Mouse (Mus musculus): ENCODE data around the gene Gipc1. TPM values are rescaled to one million over a fixed set of nuclear protein-coding genes. Genes with fewer than 3 reads are reported as not detected.

Gene Gipc1
- polyA plus RNA-seq, 1 experiment: 17.3 TPM

DNA sequence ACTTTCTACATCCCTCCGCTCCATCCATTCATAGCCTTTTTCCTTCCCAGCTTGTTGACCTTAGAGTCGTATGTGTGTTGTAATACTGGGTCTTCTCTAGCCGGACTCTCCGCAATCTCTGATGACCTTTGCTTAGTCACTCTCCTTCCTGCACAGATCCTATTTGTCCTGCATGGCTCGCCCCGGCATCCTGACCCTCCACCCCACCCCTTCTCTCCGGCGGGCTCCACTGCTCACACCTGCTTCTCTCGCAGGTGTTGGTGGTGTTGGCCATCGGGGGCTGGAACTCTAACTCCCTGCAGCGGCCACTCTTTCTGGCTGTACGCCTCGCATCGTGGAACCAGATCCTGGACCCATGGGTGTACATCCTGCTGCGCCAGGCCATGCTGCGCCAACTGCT is 16.5 kb downstream of the Gipc1 start:
- Histone ChIP-seq H3K4me1 (ENCODE audit: control insufficient read depth, insufficient read depth, low read length) (no peaks in the 10 kb centered on the region), H3K4me3 (replicated peaks; ENCODE audit: control insufficient read depth, low read depth, low read length) (no peak overlapping the region), H3K27ac (ENCODE audit: control insufficient read depth, insufficient read depth, low read depth, low read length, poor library complexity) (no peak overlapping the region)
- WGBS: 82% methylated on average over 16 of the region's 16 CpGs
- TF ChIP-seq POLR2A (IDR thresholded peaks at IDR 0.05; ENCODE audit: borderline replicate concordance, control insufficient read depth, low read depth, low read length): no peak
- TF ChIP-seq CTCF (IDR thresholded peaks at IDR 0.05; ENCODE audit: control insufficient read depth, insufficient read depth, low read length): no peak

DNA sequence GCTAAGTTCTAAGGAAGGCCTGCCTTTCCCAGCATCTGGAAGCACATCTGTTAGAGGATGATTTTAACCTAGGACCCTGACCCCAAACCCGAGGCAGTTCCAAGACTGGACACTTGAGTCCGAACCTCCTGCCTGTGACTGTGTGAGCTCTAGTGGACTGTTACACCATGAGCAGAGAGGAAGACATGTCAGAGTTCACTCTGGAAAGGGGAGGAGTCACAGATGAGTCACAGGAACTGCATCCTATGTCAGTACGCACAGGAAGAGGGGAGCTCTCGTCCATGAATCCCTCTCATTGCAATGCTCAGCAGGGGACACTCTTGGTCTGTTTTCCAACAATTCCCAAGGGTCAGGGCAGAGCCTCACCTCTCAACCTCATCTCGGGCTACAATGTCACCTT is 20.5 kb downstream of the Gipc1 start:
- 80% methylated on average over 5 of the region's 5 CpGs for WGBS
- Histone ChIP-seq H3K27ac (ENCODE audit: control insufficient read depth, insufficient read depth, low read depth, low read length, poor library complexity) (no peak overlapping the region), H3K4me3 (replicated peaks; ENCODE audit: control insufficient read depth, low read depth, low read length) (no peak overlapping the region), H3K4me1 (ENCODE audit: control insufficient read depth, insufficient read depth, low read length) (no peaks in the 10 kb centered on the region)
- no peak for TF ChIP-seq CTCF (IDR thresholded peaks at IDR 0.05; ENCODE audit: control insufficient read depth, insufficient read depth, low read length)
- no peak for TF ChIP-seq POLR2A (IDR thresholded peaks at IDR 0.05; ENCODE audit: borderline replicate concordance, control insufficient read depth, low read depth, low read length)

DNA sequence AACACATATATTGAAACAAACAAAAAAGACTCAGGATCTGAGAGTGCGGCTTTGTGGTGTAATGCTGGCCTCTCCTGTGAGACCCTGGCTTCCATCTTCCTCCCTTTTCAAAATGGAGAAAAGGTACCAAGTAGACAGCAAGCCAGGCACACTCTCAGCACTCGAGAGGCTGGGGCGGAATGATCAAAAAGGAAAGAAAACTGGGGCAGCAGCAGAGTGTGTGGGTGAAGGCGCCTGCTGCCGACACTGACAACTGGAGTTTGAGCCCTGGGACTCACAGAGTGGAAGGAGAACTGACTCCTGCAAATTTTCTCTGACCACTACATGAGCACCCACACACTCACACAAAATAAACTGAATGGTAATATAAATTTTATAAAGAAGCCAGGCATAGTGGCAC is 22.0 kb downstream of the Gipc1 start:
- no peaks in the 10 kb centered on the region for H3K4me1 ChIP-seq (ENCODE audit: control insufficient read depth, insufficient read depth, low read length)
- TF ChIP-seq POLR2A (IDR thresholded peaks at IDR 0.05; ENCODE audit: borderline replicate concordance, control insufficient read depth, low read depth, low read length) (no peak), CTCF (IDR thresholded peaks at IDR 0.05; ENCODE audit: control insufficient read depth, insufficient read depth, low read length) (no peak)
- H3K4me3 ChIP-seq (replicated peaks; ENCODE audit: control insufficient read depth, low read depth, low read length): no peak overlapping the region
- 91% methylated on average over 5 of the region's 5 CpGs for WGBS
- H3K27ac ChIP-seq (ENCODE audit: control insufficient read depth, insufficient read depth, low read depth, low read length, poor library complexity): no peak overlapping the region

- Histone ChIP-seq H3K4me3 (replicated peaks; ENCODE audit: control insufficient read depth, low read depth, low read length) (no peak overlapping the region), H3K4me1 (ENCODE audit: control insufficient read depth, insufficient read depth, low read length) (no peaks in the 10 kb centered on the region), H3K27ac (ENCODE audit: control insufficient read depth, insufficient read depth, low read depth, low read length, poor library complexity) (no peak overlapping the region)
- TF ChIP-seq CTCF (IDR thresholded peaks at IDR 0.05; ENCODE audit: control insufficient read depth, insufficient read depth, low read length) (no peak), POLR2A (IDR thresholded peaks at IDR 0.05; ENCODE audit: borderline replicate concordance, control insufficient read depth, low read depth, low read length) (no peak)
- WGBS: 88% methylated on average over 12 of the region's 12 CpGs
Observed at GRCm38 (mm10) chr8:83679866-83680265, 27.4 kb downstream of the Gipc1 start.

DNA sequence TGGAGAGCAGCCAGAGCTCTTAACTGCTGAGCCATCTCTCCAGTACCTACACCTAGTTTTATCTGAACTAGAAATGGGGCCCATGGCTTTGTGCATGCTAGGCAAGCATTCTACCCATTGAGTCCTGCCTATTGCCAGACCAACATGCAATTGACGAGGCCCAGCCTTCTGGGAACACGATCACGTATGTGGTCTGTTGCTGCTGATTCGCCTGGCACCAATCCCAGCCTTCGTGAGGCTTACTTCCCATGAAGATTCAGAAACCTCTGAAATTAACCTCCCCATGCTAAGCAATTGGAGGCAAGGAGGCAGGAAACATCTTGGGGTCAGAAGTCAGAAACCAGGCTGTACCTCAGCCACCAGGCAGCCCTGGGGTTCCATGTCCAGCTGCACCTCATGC is 28.1 kb downstream of the Gipc1 start:
- Histone ChIP-seq H3K27ac (ENCODE audit: control insufficient read depth, insufficient read depth, low read depth, low read length, poor library complexity) (no peak overlapping the region), H3K4me3 (replicated peaks; ENCODE audit: control insufficient read depth, low read depth, low read length) (no peak overlapping the region), H3K4me1 (ENCODE audit: control insufficient read depth, insufficient read depth, low read length) (no peaks in the 10 kb centered on the region)
- no peak for TF ChIP-seq CTCF (IDR thresholded peaks at IDR 0.05; ENCODE audit: control insufficient read depth, insufficient read depth, low read length)
- no peak for TF ChIP-seq POLR2A (IDR thresholded peaks at IDR 0.05; ENCODE audit: borderline replicate concordance, control insufficient read depth, low read depth, low read length)
- WGBS: 60% methylated on average over 5 of the region's 5 CpGs

GRCm38 (mm10) chr8:83681099-83681498 is 28.6 kb downstream of the Gipc1 start:
- Histone ChIP-seq H3K4me1 (ENCODE audit: control insufficient read depth, insufficient read depth, low read length) (no peaks in the 10 kb centered on the region), H3K27ac (ENCODE audit: control insufficient read depth, insufficient read depth, low read depth, low read length, poor library complexity) (no peak overlapping the region), H3K4me3 (replicated peaks; ENCODE audit: control insufficient read depth, low read depth, low read length) (no peak overlapping the region)
- 51% methylated on average over 6 of the region's 6 CpGs for WGBS
- TF ChIP-seq POLR2A (IDR thresholded peaks at IDR 0.05; ENCODE audit: borderline replicate concordance, control insufficient read depth, low read depth, low read length) (no peak), CTCF (IDR thresholded peaks at IDR 0.05; ENCODE audit: control insufficient read depth, insufficient read depth, low read length) (no peak)

DNA sequence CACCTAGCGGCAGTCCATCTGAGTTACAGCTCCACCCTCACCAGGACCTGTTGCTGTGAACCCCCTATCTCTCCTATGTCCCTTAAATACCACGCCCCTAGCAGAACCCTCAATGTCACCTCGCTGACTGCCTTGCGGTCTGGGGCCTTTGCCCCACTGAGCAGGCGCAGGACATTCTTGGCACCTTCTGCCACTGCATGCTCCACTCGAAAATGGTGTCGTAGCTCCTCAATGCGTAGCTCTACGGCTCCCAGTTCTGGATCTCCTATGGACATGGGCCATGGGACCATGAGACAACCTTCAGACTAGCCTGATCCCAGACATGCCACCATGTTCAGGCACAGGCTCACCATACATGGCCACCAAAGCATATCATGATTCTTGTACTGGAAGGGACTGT is 32.0 kb downstream of the Gipc1 start:
- WGBS: 93% methylated on average over 9 of the region's 9 CpGs
- no peak for TF ChIP-seq CTCF (IDR thresholded peaks at IDR 0.05; ENCODE audit: control insufficient read depth, insufficient read depth, low read length)
- Histone ChIP-seq H3K4me1 (ENCODE audit: control insufficient read depth, insufficient read depth, low read length) (no peaks in the 10 kb centered on the region), H3K27ac (ENCODE audit: control insufficient read depth, insufficient read depth, low read depth, low read length, poor library complexity) (no peak overlapping the region), H3K4me3 (replicated peaks; ENCODE audit: control insufficient read depth, low read depth, low read length) (no peak overlapping the region)

DNA sequence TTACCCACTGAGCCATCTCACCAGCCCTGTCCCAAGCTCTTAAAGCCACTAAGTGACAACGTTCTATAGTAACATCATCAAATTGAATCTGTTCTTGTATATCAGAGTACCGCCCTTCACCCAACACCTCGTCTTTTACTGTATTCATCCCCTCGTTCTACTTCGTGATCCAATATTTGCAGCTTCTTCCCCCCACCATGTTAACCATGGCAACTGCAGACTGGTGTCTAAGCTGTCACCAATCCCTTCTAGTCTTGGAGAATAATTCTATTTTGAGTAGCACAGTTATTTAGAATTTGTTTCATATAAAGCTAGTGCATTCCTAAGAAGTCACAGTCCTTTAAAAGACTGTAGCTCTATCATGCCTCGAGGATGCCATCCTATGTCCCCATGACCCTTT is 36.8 kb downstream of the Gipc1 start:
- Histone ChIP-seq H3K4me1 (ENCODE audit: control insufficient read depth, insufficient read depth, low read length) (peaks cover 2% of the 10 kb centered on the region; the same call in 1 of the 2 replicates), H3K4me3 (replicated peaks; ENCODE audit: control insufficient read depth, low read depth, low read length) (no peak overlapping the region), H3K27ac (ENCODE audit: control insufficient read depth, insufficient read depth, low read depth, low read length, poor library complexity) (no peak overlapping the region)
- 87% methylated on average over 6 of the region's 6 CpGs for WGBS
- TF ChIP-seq CTCF (IDR thresholded peaks at IDR 0.05; ENCODE audit: control insufficient read depth, insufficient read depth, low read length) (no peak), POLR2A (IDR thresholded peaks at IDR 0.05; ENCODE audit: borderline replicate concordance, control insufficient read depth, low read depth, low read length) (no peak)

DNA sequence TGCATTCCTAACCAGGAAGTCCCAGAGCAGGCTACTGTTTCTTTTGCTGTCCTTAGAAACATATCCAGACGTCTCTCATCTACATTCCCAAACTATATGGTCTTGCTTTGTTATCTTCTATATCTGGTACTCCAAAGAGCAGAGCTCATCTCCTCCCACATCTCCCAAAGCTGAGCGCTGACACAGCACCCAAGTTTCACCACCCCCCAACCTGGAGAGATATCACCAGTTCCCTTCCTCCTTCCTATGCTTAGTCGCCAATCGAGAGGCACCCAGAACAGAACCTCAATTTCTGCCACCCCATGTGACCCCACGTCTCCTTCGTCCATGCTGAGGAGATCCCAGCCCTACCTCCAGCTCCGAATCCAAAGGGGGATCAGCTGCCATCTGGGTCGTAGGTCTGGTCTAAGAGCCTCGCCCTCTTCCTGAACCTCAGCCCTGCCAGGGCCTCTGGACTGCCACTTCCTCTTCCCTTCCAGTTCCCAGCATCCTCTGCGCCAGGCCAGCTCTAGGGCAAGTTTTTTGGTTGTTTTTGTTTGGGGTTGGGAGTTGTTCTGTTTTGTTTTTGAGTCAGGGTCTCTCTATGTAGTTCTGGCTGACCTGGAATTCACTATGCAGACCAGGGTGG is 41.2 kb downstream of the Gipc1 start:
- 11% methylated on average over 10 of the region's 10 CpGs for whole genome bisulfite sequencing
- peaks cover 16% of the 10 kb centered on the region for H3K4me1 ChIP-seq (ENCODE audit: control insufficient read depth, insufficient read depth, low read length)
- H3K4me3 ChIP-seq (replicated peaks; ENCODE audit: control insufficient read depth, low read depth, low read length): peak overlapping the region; percentile 69
- peak overlapping the region; percentile 73; the same call in 1 of the 2 replicates for H3K27ac ChIP-seq (ENCODE audit: control insufficient read depth, insufficient read depth, low read depth, low read length, poor library complexity)
- TF ChIP-seq POLR2A (IDR thresholded peaks at IDR 0.05; ENCODE audit: borderline replicate concordance, control insufficient read depth, low read depth, low read length): no peak
- no peak for TF ChIP-seq CTCF (IDR thresholded peaks at IDR 0.05; ENCODE audit: control insufficient read depth, insufficient read depth, low read length)
